Mouse (Mus musculus) heart, postnatal 25 days (tissue): ENCODE data around the gene Gm6356. TPM values are rescaled to one million over a fixed set of nuclear protein-coding genes. Genes with fewer than 3 reads are reported as not detected.
"Not testable (repeated sequence)": the region's sequence is repeated elsewhere in the genome, so short reads cannot be mapped to it uniquely, and the experiment has no call there.

ENCODE experiments used
- DNase-seq: peaks from one replicate; pipeline ENCODE4 v3.0.0; 2022; ENCODE audit warnings: low spot score
- intact Hi-C: fragments of 180-260 bp; cut with DNase I; formaldehyde crosslinking; loops from one replicate; pipeline ENCODE4 v1.15.1; 2025
- total RNA-seq, 2 experiments: library from RNA; stranded (reverse); gene quantifications; 2 replicates each; pipeline ENCODE4 v1.2.3; 2021

Gm6356 gene
- total RNA-seq = not detected

DNA sequence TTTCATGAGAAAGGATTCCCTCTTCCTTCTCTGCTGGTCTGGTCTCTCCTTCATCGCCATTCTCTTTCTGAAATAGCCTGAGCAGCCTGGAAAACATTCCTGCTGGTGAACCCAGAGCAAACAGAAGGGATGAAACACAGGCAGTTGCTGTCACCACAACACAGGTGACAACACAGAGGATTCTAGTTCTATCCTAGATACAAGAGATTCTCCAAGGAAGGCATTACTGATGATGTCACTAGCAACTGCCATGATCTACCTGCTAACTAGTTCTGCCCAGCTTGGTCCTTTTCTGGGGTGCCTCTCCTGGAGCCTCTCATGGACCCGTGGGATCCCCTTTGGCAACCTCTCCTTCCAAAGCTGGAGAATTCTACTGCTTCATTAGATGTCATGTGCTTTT is at the start of gene Gm6356:
Gene Gm6356, minus strand, starts transcription at position 101 of the 400 bp plus-strand sequence.
- intact Hi-C loops, DNase-seq: not testable (repeated sequence)

Other genes starting within 250 kb of the Gm6356 start
- under 1 TPM in 1 of 2 experiments, not detected in 1; 0.61 TPM for gene Gm3636, start 231.5 kb downstream of the Gm6356 start, total RNA-seq
- gene Gm8362, start 199.4 kb downstream of the Gm6356 start, total RNA-seq = under 1 TPM in 1 of 2 experiments, not detected in 1; 0.21 TPM
- not detected for gene Gm3642, start 133.5 kb downstream of the Gm6356 start, total RNA-seq
- under 1 TPM; 0.13 to 0.36 TPM for gene Gm3667, start 83.9 kb downstream of the Gm6356 start, total RNA-seq
- gene Gm10406, start 53.6 kb upstream of the Gm6356 start, total RNA-seq = under 1 TPM in 1 of 2 experiments, not detected in 1; 0.17 TPM
- not detected for gene Gm3685, start 71.2 kb upstream of the Gm6356 start, total RNA-seq
- gene Gm3696, start 126.8 kb upstream of the Gm6356 start, total RNA-seq = under 1 TPM in 1 of 2 experiments, not detected in 1; 0.22 TPM
- not detected for gene Gm6676, start 151.6 kb upstream of the Gm6356 start, total RNA-seq
- under 1 TPM; 0.14 to 0.26 TPM for gene Gm3512, start 200.7 kb upstream of the Gm6356 start, total RNA-seq
- gene Gm16434, start 220.7 kb upstream of the Gm6356 start, total RNA-seq = not detected